Mouse (Mus musculus) left cerebral cortex, postnatal 4 days (tissue): ENCODE results near the gene Clec4a4. TPM values are rescaled to one million over a fixed set of nuclear protein-coding genes. Genes with fewer than 3 reads are reported as not detected.
"Not testable (repeated sequence)": the region's sequence is repeated elsewhere in the genome, so short reads cannot be mapped to it uniquely, and the experiment has no call there.

Experiments used
- DNase-seq: peaks from one replicate; pipeline ENCODE4 v3.0.0-alpha.2; 2022
- intact Hi-C: fragments of 180-260 bp; cut with DNase I; formaldehyde crosslinking; loops from one replicate; pipeline ENCODE4 v1.15.1; 2025
- total RNA-seq, 2 experiments: library from RNA; stranded (reverse); gene quantifications; 2 replicates each; pipeline ENCODE4 v1.2.3; 2021

The Clec4a4 gene
- total RNA-seq, result not detected

DNA sequence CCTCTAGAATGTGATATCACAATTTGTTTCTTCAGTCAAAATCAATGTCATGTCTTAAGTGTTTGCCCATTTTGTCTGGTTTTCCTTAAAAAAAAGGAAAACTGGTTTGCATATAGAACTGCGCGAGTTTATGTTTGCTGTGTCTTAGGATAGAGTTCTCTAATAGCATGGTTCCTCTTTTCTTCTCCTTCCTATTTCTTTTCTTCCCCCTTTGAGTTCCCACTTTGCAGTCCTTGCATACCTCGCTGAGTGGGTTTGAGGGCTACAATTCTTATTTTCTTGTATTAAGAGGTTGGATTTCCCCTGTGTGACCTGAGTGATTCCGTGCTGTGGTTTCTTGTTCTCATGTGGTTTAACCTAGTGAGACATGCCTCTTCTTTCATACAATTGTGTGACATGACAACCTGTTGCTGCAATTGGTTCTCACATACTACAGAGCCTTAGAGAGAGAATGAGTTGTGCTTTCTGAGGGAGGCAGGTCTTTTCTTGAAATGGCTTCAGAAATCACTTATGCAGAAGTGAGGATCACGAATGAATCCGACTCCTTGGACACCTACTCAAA is at the start of gene Clec4a4:
Clec4a4 (plus strand) TSS at position 492 of the 562 bp plus-strand sequence.
- intact Hi-C loops, result no loop called here
- no peak for DNase-seq

DNA sequence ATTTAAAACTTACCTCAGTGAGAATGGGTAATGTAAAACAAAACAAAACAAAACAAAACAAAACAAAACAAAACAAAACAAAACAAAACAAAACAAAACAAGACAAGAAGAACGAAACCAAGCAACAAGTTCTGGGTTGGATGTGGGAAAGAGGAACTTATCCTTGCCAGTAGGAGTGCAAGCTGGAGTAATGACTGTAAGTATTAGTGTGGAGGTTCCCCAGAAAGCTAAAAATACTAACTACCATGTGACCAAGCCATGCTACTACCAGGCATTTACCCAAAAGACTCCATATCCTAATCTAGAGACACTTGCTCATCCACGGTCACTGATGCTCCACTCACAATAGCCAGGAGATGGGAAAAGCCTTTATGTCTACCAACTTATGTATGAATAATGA is 43.4 kb upstream of the Clec4a4 start:
- intact Hi-C loops, result no loop called here
- no peak for DNase-seq

DNA sequence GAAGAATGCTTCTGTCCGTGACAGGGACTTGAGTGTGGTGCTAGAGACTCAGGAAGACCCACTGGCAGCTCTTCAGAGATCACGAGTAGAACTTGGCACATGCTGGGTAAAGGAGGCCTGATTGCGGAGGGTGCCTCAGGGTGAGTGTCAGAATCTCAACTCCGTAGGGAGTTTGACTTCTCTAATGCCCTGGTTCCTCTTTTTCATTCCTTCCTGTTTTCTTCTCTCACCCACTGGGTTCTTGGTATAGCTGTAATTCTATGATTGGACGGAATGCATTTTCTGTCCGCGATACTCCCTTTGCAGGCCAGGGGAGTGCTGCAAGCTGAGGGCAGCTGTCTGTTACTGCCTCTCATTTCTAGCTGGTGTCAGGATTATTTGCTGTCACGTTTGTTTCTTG is 37.8 kb upstream of the Clec4a4 start, which contains the start of gene Clec4a3:
Clec4a3 (plus strand) TSS at position 115 of the 400 bp plus-strand sequence.
- DNase-seq, result no peak

DNA sequence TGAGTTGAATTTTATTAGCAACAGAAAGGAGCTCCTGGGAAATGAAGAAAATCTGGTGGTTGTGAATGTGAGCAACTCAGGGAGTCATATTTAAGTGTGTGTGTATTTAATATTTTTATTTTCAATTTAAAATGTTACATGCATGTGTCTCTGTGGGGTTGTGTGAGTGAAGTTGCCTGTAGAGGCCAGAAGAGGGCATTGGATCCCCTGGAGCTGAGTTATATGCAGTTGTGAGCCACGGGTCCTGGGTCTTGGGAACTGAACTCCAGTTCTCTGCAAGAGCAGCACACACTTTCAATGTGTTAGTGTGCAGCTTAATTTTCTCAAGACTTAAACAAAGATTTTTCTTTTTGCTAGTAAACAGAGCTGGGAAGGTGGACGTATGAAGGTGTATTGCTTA is 25.6 kb upstream of the Clec4a4 start:
- DNase-seq, result no peak
- intact Hi-C loops, result no loop called here

More for the DNA sequence above, 37.8 kb upstream of the Clec4a4 start, which contains the start of gene Clec4a3:
- intact Hi-C loops, result no loop called here

DNA sequence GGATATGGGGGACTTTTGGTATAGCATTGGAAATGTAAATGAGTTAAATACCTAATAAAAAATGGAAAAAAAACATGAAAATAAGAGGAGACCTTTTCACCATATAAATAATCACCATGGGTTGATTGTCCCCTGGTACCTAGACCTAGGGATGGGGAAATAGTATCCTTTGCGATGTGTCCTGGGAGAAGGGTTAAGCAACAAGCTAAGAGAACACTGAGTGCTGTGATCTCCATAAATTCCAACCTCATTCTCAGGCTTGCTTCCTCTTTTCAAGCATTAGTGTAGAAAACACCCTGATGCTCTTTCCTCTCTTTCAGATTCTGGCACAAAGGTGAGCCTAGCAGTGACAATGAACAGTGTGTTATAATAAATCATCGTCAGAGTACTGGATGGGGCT is 21.1 kb upstream of the Clec4a4 start:
- DNase-seq, result no peak
- intact Hi-C loops, result no loop called here

DNA sequence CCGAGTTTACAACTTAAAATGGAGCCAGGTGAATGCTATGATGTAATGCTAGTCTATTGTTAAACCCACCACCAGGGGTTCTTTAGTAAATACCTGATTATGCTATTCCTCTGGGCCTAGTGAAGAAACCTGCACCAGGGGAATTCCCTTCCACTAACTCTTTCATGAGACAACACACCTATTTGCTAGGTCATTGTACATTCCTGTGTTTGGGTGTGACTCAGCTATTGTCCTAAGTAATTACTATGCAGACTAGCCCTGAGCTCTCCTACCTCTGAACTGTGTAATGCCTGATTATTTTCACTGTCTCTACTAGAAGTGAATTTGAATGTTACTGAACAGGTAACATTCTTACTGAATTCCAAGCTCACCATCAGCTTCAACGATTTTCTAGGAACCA is 14.5 kb downstream of the Clec4a4 start:
- intact Hi-C loops, DNase-seq: not testable (repeated sequence)

DNA sequence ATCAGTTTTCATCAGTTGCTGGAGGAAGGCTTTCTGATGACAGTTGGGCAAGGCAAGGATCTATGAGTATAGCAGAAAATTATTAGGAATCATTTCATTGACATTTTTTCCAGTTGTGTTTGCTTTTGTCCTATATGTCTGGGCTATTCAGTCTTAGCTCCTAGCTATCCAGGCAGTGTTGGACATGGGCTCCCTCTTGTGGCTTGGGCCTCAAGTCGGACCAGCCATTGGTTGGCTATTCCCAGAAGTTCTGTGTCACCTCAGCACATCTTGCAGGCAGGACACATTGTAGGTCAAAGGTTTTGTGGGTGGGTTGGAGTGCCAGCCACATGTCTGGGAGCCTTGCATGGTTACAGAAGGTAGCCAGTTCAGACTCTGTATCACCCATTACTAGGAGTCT is 15.4 kb downstream of the Clec4a4 start:
- intact Hi-C loops, result no loop called here
- no peak for DNase-seq

DNA sequence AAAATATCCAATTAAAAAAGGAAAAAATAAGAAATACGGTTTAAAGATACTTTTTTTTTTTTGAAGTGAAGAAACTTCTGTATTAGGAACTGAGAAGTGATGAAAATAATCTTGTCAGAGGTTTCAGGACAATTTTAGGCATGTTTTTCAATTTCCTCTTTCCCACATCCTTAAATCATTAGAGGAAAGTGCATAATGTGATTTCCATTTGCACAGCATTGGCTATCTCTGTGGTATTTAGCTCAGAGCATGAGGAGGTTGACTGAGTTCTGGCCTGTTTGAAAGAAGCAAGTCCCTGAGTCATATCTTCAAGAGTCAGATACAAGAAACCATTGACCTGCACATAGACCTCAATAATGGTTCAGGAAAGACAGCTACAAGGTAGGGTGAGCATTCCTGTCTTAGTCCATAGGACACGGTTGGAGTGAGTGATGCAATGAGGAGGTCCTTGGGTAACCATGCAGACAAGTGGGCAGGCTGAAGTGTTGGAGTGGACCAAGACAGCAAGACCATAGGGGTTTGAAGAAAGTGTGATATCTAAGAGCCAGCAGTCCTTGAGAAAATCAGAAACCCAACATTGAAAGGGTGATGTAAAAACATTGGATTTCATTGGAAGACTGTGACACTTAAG is 59.7 kb downstream of the Clec4a4 start, which contains the start of gene Clec4b1:
Clec4b1 (plus strand) TSS at position 221 of the 631 bp plus-strand sequence.
- intact Hi-C loops, result no loop called here
- no peak for DNase-seq

Other genes with a start within 250 kb of the Clec4a4 start
- gene Slc2a3, start 188.7 kb upstream of the Clec4a4 start, total RNA-seq, result 10 to 100 TPM; 62.9 to 73.9 TPM
- gene Foxj2, start 170.5 kb upstream of the Clec4a4 start, total RNA-seq, result 10 to 100 TPM; 29.4 to 32.7 TPM
- gene C3ar1, start 134.2 kb upstream of the Clec4a4 start, total RNA-seq, result 1 to 10 TPM; 1.0 to 1.1 TPM
- gene Necap1, start 115.9 kb upstream of the Clec4a4 start, total RNA-seq, result 100 to 1,000 TPM; 107 to 123 TPM
- gene Clec4a1, start 68.5 kb upstream of the Clec4a4 start, total RNA-seq, result 1 to 10 TPM in 1 of 2 experiments, under 1 TPM in 1; 0.52 to 1.0 TPM
- gene Clec4a3, start 37.9 kb upstream of the Clec4a4 start, total RNA-seq, result 1 to 10 TPM in 1 of 2 experiments, under 1 TPM in 1; 0.44 to 1.0 TPM
- not detected for gene Clec4b1, start 59.6 kb downstream of the Clec4a4 start, total RNA-seq
- gene Clec4a2, start 116.1 kb downstream of the Clec4a4 start, total RNA-seq, result 1 to 10 TPM in 1 of 2 experiments, under 1 TPM in 1; 0.52 to 1.0 TPM
- not detected for gene Clec4b2, start 182.5 kb downstream of the Clec4a4 start, total RNA-seq
- gene Clec4n, start 239.5 kb downstream of the Clec4a4 start, total RNA-seq, result under 1 TPM in 1 of 2 experiments, not detected in 1; 0.92 TPM